Mouse (Mus musculus) embryo, embryonic 11.5 days (tissue): ENCODE data around the gene Erfe.

Source experiments
- DNase-seq: peaks from one replicate; pipeline ENCODE4 v3.0.0-alpha.2; 2012; ENCODE audit warnings: low read depth, low spot score

Gene Erfe

GRCm38 (mm10) chr1:91366215-91367108 is at the start of gene Erfe:
TSS of gene Erfe (plus strand) at chr1:91366430.
- peak; percentile 58 for DNase-seq

DNA sequence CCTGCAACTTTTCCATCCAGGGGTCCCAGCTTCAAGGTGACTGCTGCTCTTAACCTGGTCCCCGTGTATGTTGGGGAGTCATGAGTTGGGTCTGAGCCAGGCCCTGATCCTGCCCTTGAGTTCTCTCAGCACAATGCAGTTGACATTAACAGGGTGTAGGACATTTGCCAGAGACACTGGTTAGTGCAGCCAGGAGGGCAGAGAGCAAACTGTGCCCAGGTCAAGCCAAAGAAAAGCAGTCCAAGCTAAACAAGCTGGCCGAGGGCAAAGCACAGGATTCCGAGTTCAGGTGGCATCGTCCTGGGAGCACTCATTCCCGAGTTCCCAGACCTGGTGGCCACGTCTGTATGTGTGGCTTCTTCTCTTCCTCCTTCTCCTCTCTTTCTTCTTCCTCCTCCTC is 48.6 kb upstream of the Erfe start:
- DNase-seq = no peak

- DNase-seq = no peak
Observed at GRCm38 (mm10) chr1:91321760-91322438, 44.3 kb upstream of the Erfe start, which contains the start of gene Espnl. TSS of gene Espnl (plus strand) at chr1:91322075.

GRCm38 (mm10) chr1:91324646-91325045 is 41.6 kb upstream of the Erfe start:
- no peak for DNase-seq

- DNase-seq = no peak
Observed at GRCm38 (mm10) chr1:91325488-91326042, 40.7 kb upstream of the Erfe start.

DNA sequence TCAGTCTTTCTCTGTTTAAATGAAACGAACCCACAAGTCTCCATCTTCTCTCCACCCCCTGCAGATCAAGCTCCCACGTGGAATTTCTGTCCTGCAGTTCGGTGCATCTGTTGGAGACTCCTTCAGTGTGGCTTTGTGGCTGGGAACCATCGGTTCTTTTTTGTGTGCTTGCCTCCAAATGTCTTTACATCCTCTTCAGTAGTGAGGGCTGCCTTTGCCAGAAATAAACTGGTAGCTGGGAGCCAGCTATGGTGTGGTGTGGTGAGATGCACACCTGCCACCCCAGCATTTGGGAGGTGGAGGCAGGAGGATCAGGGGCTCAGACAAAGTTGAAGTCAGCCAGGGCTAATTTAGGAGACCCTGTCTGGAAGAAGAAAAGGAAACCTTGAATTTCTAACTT is 34.1 kb upstream of the Erfe start:
- no peak for DNase-seq

GRCm38 (mm10) chr1:91333582-91333981 is 32.6 kb upstream of the Erfe start:
- no peak for DNase-seq

GRCm38 (mm10) chr1:91337355-91337754 is 28.9 kb upstream of the Erfe start:
- DNase-seq = no peak

DNA sequence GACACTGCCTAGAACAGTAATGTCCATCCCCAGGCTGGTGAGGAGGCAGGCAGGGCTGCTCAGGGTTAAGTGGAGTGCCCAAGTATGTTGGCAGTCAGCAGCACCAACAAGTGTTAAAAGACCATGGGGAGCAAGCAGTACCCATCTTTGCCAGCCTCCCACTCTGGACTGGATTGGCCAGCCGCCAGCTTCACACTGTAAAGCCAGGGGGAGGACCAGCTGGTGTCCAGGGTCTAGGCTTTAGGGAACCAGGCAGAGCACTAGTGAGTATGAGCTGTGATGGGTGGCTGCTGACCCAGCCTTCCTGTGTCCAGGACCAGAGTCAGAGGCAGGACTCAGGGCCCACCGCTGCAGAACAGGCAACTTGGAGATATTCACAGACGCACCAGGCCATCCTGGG is 22.2 kb upstream of the Erfe start:
- no peak for DNase-seq

DNA sequence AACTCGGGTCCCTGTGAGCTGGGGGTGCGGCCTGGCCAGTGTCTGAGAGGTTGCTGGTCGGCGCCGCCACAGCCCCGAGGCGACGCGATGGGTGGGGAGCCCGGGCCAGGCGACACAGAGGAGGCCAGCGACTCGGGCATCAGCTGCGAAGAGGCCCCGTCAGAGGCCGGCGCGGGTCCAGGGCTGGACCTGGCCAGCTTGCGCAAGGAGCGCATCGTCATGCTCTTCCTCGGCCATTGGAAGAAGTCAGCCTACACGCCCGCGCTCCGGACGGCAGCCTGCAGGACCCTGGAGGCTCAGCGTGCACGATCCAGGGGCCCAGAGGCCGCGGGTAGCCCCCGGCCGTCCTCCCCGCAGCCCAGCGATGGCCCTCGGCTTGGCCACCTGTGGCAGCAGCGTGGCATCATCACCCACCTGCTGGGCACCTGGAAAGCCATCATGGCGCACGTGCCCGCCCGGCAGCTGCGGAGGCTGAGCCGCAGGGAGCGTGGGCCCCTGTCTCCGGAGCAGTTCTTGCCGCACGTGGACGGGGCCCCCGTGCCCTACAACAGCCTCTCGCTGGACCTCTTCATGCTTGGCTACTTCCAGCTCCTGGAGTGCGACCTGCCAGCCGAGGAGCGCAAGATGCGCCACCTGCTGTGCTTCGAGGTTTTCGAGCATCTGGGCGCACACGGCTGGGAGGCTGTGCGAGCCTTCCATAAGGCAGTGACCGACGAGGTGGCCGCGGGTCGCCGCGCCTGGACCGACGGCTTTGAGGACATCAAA is 21.1 kb upstream of the Erfe start:
- no peak for DNase-seq

- peak; percentile 57 for DNase-seq
Observed at GRCm38 (mm10) chr1:91346892-91347291, 19.3 kb upstream of the Erfe start.

- DNase-seq = no peak
Observed at GRCm38 (mm10) chr1:91350841-91351240, 15.4 kb upstream of the Erfe start, which contains the start of gene Klhl30. TSS of gene Klhl30 (plus strand) at chr1:91351016.

DNA sequence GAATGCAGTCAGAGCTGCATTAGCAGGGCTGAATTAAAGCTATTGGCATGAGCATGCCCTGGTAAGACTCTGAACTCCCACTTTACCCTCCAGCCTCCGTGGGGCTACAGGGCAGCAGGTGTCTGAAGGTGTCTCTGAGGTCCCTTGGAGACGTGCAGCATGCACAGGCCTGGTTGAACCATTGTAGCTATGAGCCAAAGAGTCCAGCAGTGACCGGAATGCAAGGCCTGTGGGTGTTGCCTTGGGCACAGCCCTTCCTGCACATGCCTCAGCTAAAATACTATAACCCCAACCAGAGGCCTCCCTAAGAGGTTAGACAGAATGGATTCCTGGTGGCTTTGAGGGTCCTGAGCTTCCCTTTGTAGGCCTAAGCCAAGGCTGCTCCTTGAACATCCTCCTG is 15.0 kb upstream of the Erfe start:
- DNase-seq = no peak

DNA sequence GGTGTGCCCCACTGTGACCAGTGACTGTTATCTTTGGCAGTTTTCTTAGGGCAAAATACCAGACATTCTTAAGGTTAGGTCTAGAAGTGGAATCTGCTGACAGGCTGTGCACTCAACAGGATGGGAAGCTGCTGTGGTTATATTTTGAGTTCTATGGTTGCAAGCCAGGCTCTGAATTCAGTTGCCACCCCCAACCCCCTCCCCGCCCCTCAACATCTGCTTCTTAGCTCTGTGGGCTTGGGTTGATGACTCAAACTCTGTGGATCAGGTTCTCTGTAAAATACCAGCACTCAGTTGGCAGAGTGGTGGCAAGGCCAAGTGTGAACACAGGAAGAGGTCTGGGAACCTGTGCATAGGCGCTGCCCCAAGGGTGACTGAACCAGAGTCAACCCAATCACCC is 14.0 kb upstream of the Erfe start:
- DNase-seq = no peak

DNA sequence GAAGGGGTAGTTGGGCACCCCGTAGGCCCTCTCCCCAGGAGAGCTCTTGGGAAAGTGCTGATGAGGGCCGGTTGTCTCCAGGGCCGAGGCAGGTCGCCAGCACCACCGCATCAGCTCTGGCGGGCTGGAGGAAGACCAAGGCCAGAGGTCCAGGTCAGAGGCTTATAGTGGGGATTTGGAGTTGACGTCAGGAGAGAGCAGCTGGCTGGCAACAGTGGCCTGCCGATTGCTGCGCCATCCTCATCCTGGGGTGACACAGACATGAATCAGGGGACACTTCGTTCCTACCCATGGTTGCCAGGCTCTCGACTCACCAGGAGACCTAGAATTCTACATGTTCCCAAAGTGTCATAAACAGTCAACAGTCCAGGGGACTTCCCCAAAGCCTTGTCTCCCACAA is 10.1 kb upstream of the Erfe start:
- no peak for DNase-seq

DNA sequence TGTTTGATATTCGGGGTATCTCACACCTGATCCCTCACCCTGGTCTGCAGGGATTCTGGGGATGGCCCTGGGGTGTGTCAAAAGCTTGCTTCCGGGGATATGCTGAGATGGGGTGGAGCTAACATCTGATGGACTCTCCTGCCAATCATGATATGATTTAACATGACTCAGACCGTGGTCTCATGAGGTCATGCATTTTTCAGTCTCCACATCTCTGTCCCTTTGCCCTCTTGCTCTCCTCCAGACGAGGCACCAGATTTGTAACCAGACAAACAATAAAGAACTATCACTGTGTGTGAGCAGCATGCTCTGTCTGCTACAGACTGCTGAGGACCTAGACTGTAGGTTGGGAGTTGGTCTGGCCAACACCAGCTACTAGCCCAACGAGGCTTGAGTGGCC is 4.1 kb upstream of the Erfe start:
- DNase-seq = no peak

GRCm38 (mm10) chr1:91364822-91365644 is 1.2 kb upstream of the Erfe start:
- DNase-seq = no peak

DNA sequence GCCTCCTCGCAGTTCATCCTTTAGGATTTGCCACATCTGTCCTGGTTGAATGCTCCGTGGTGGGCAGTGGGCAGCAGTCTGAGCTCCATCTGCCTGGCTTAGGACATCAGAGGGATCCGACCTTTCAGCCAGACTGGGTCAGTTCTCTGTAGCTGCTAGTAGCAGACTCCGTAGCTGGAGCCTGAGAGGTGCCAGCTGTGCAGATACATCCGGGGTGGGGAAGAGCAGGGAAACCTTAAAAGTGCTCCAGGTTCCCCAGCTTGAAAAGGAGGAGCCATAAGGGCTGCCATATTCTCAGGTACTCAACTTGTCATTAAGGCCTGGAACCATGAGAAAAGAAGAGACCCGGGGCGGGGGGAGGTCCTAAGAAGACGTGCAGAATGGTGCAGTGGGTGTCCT is 415 bp upstream of the Erfe start:
- no peak for DNase-seq

GRCm38 (mm10) chr1:91367295-91367694 is 1.1 kb downstream of the Erfe start:
- DNase-seq = no peak

DNA sequence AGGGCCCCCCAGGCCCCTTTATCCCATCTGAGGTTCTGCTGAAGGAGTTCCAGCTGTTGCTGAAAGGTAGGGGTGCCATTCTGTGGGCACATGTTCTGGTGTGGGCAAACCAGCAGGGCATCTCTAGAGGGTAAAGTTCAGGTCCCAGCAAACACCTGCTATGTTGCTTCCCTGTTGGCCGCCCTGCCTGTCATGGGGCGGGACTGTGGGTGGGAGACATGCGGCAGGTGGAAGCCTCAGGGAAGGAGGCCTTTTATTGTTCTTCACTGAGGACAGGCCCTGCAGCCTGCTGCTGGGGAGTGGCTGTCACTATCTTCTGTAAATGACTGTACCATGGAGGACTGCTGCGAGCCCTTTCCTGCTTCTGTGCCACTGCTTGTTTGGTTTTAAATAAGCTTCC is 3.2 kb downstream of the Erfe start:
- DNase-seq = no peak

- DNase-seq = no peak
Observed at GRCm38 (mm10) chr1:91370055-91370454, 3.8 kb downstream of the Erfe start.
